Mouse (Mus musculus) spleen, adult 2 months (tissue): ENCODE results near the gene Gm20503.

ENCODE experiments used
- CTCF ChIP-seq: fragments of 200-500 bp; IDR thresholded peaks from 2 replicates; pipeline ENCODE4 v1.5.1; 2011; ENCODE audit warnings: mild to moderate bottlenecking, inconsistent platforms; ENCODE audit not compliant: insufficient read depth, insufficient read length, insufficient replicate concordance; ENCODE audit errors: extremely low read depth
- POLR2A ChIP-seq: fragments of 200-500 bp; IDR thresholded peaks from 2 replicates; pipeline ENCODE4 v1.6.1; 2011; ENCODE audit warnings: low read depth, low read length, inconsistent platforms

DNA sequence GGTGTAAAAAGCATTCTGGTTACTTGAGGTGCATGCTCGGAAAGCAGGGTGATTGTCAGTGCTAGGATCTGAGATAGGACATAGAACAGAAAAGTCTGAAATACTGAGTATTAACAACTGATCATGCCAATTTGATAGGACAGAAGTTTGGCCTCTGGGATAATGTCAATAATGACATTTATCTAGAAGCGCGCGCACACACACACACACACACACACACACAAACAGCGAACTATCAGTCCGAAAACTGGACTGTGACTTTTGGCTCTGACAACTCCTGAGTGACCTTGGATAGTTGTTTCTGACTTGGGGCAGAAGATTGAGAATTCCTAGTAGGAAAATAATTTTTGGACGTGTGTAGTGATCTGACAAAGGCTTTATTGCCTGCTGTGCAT, 793 bp downstream of the Gm20503 start:
- no peak for TF ChIP-seq CTCF
- no peak for TF ChIP-seq POLR2A
